Mouse (Mus musculus) MEL (cell line): ENCODE measurements around the gene Sash1. TPM values are rescaled to one million over a fixed set of nuclear protein-coding genes. Genes with fewer than 3 reads are reported as not detected.

Source experiments
- DNase-seq: peaks from one replicate; pipeline ENCODE4 v3.0.0; 2011; ENCODE audit warnings: low read depth, low spot score
- H3K27ac ChIP-seq: 2 replicates; pipeline ENCODE4 v1.5.1; 2012; ENCODE audit warnings: low read depth, mild to moderate bottlenecking, control low read depth, low read length, moderate library complexity; ENCODE audit not compliant: control insufficient read depth
- H3K27me3 ChIP-seq, 2 experiments: fragments of 150-350 bp in 1 of 2; sonication (generic) in 1 of 2; 2 replicates each; pipeline ENCODE4 v1.6.1; 2012; ENCODE audit warnings: low read length in 2 of 2, mild to moderate bottlenecking in 2 of 2, improper control_type of control experiment in 1 of 2, moderate library complexity in 1 of 2; ENCODE audit not compliant: insufficient read depth in 2 of 2, control insufficient read depth in 1 of 2
- H3K36me3 ChIP-seq, 2 experiments: 2 replicates each; pipeline ENCODE4 v1.6.1; 2012 to 2014; ENCODE audit warnings: low read length in 2 of 2, improper control_type of control experiment in 1 of 2, inconsistent platforms in 1 of 2, mild to moderate bottlenecking in 1 of 2; ENCODE audit not compliant: insufficient read depth in 2 of 2, control insufficient read depth in 1 of 2
- H3K4me1 ChIP-seq, 2 experiments: fragments of 150-350 bp in 1 of 2; sonication (generic) in 1 of 2; 2 replicates each; pipeline ENCODE4 v1.6.1; 2012; ENCODE audit warnings: low read length in 2 of 2, improper control_type of control experiment in 1 of 2, mild to moderate bottlenecking in 1 of 2; ENCODE audit not compliant: insufficient read depth in 2 of 2, control insufficient read depth in 1 of 2
- H3K4me3 ChIP-seq, 2 experiments: fragments of 150-350 bp in 1 of 2; sonication (generic) in 1 of 2; 2 replicates each; pipeline ENCODE4 v1.5.1; 2012; ENCODE audit warnings: low read depth in 2 of 2, low read length in 2 of 2, mild to moderate bottlenecking in 2 of 2, moderate library complexity in 2 of 2, control low read depth in 1 of 2, improper control_type of control experiment in 1 of 2; ENCODE audit not compliant: control insufficient read depth in 1 of 2, insufficient read depth in 1 of 2
- H3K79me2 ChIP-seq: 2 replicates; pipeline ENCODE4 v1.6.1; 2012; ENCODE audit warnings: mild to moderate bottlenecking, low read length, moderate library complexity; ENCODE audit not compliant: control insufficient read depth, poor library complexity, insufficient read depth
- H3K9ac ChIP-seq: 2 replicates; pipeline ENCODE4 v1.6.1; 2012; ENCODE audit warnings: low read depth, mild to moderate bottlenecking, control low read depth, low read length, moderate library complexity; ENCODE audit not compliant: control insufficient read depth, poor library complexity, severe bottlenecking
- H3K9me3 ChIP-seq: fragments of 150-350 bp; sonication (generic); replicated peaks from 2 replicates; pipeline ENCODE4 v1.6.1; 2012; ENCODE audit warnings: mild to moderate bottlenecking, low read length, improper control_type of control experiment, moderate library complexity; ENCODE audit not compliant: insufficient read depth
- EP300 ChIP-seq, 2 experiments: IDR thresholded peaks; 2 replicates each; pipeline ENCODE4 v1.6.1; 2011; ENCODE audit warnings: improper control_type of control experiment in 2 of 2, low read length in 2 of 2, low read depth in 1 of 2, mild to moderate bottlenecking in 1 of 2
- HCFC1 ChIP-seq: IDR thresholded peaks from 2 replicates; pipeline ENCODE4 v1.6.1; 2012; ENCODE audit warnings: low read depth, mild to moderate bottlenecking, inconsistent platforms, low read length, improper control_type of control experiment, moderate library complexity
- JUND ChIP-seq: IDR thresholded peaks from 2 replicates; pipeline ENCODE4 v1.6.1; 2011; ENCODE audit warnings: low read depth, mild to moderate bottlenecking, improper control_type of control experiment, low read length
- MAZ ChIP-seq: IDR thresholded peaks from 2 replicates; pipeline ENCODE4 v1.6.1; 2012; ENCODE audit warnings: low read depth, mild to moderate bottlenecking, inconsistent platforms, low read length, improper control_type of control experiment
- MYC ChIP-seq: IDR thresholded peaks from 2 replicates; pipeline ENCODE4 v1.6.1; 2011; ENCODE audit warnings: low read depth, mild to moderate bottlenecking, low read length, improper control_type of control experiment, moderate library complexity
- POLR2A ChIP-seq, 2 experiments: IDR thresholded peaks; 2 replicates each; pipeline ENCODE4 v1.6.1; 2011 to 2012; ENCODE audit warnings: low read length in 2 of 2, mild to moderate bottlenecking in 2 of 2, control low read depth in 1 of 2, improper control_type of control experiment in 1 of 2, low read depth in 1 of 2, moderate library complexity in 1 of 2; ENCODE audit not compliant: control insufficient read depth in 1 of 2, insufficient read depth in 1 of 2, poor library complexity in 1 of 2
- POLR2AphosphoS5 ChIP-seq: IDR thresholded peaks from 2 replicates; pipeline ENCODE4 v1.6.1; 2012; ENCODE audit warnings: low read depth, borderline replicate concordance, mild to moderate bottlenecking, inconsistent platforms, low read length, moderate library complexity, mixed read lengths
- RAD21 ChIP-seq: IDR thresholded peaks from 2 replicates; pipeline ENCODE4 v1.6.1; 2011; ENCODE audit warnings: mild to moderate bottlenecking, low read depth, low read length, improper control_type of control experiment
- RCOR1 ChIP-seq: IDR thresholded peaks from 2 replicates; pipeline ENCODE4 v1.6.1; 2012; ENCODE audit warnings: low read depth, mild to moderate bottlenecking, inconsistent platforms, low read length, improper control_type of control experiment
- SIN3A ChIP-seq: IDR thresholded peaks from 2 replicates; pipeline ENCODE4 v1.6.1; 2012; ENCODE audit warnings: low read length, improper control_type of control experiment, inconsistent platforms
- SMC3 ChIP-seq: IDR thresholded peaks from 2 replicates; pipeline ENCODE4 v1.6.1; 2011; ENCODE audit warnings: low read depth, low read length, improper control_type of control experiment
- TCF12 ChIP-seq: IDR thresholded peaks from 2 replicates; pipeline ENCODE4 v1.6.1; 2014; ENCODE audit warnings: low read depth, mild to moderate bottlenecking, inconsistent platforms, low read length, improper control_type of control experiment, moderate library complexity
- USF1 ChIP-seq: IDR thresholded peaks from 2 replicates; pipeline ENCODE4 v1.6.1; 2014; ENCODE audit warnings: low read depth, mild to moderate bottlenecking, inconsistent platforms, low read length, improper control_type of control experiment, moderate library complexity
- ZKSCAN1 ChIP-seq: IDR thresholded peaks from 2 replicates; pipeline ENCODE4 v1.6.1; 2012; ENCODE audit warnings: low read depth, mild to moderate bottlenecking, inconsistent platforms, low read length, improper control_type of control experiment, moderate library complexity
- ZNF384 ChIP-seq: IDR thresholded peaks from 2 replicates; pipeline ENCODE4 v1.6.1; 2012; ENCODE audit warnings: low read depth, mild to moderate bottlenecking, inconsistent platforms, low read length, improper control_type of control experiment
- polyA plus RNA-seq, 2 experiments: library from polyadenylated mRNA; stranded (reverse) in 1 of 2; unstranded in 1 of 2; fragments of >175 nt in 1 of 2; fragments of >200 nt in 1 of 2; gene quantifications; 2 replicates each; pipeline versions ENCODE4 v1.2.1 to v1.2.4; 2012; ENCODE audit warnings: low replicate concordance in 2 of 2, low read depth in 1 of 2; ENCODE audit not compliant: insufficient read length in 2 of 2, insufficient read depth in 1 of 2, missing spikeins in 1 of 2
- total RNA-seq: library from RNA; depleted of rRNA; stranded (reverse); fragments of 300-350 nt; gene quantifications from 2 replicates; pipeline ENCODE4 v1.2.3, GENCODE M21; 2012

Gene Sash1
- total and polyA plus RNA-seq, 3 experiments, result not detected

DNA sequence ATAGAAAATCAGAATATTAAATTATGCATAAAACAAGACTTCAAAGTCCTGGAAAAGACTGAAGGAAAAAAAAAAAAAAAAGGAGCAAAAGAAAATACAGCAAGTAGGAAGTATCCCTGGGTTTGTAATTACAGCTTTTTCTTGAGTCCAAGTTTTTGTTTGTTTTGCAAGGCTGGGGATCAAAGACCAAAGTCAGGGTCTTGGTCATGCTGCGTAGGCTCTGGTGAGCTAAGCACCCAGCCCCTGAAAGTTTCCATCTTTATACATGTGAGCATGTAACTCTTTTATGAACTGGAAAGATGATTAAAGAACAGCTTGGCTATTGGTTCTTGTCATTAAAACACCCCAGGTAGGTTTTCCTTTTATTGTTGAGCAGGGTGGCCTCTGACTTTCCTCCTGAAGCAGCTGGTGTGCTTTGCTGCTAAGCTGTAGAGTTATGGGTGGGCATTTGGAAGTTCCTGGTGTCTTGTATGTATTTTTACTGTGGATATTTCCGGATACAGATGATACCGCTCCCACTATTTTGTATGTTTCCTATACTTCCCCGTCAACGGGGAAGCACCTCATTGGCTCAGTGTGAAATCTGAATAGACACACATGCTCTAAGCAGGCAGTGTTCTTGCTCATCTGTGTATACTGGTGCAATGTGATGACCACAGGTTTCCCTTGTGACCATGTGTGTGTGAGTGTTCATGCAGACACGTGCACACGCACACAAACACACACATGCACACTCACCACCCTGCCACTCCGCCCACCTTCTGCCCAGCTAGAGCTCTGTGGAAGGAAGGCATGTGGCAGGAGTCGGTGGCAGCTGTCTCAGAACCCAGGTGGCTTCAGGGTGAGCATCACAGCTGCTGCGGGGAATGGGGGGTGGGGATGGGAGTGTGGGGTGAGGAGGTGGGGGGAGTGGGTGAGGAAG is 47.8 kb upstream of the Sash1 start:
- no peak for TF ChIP-seq SIN3A
- TF ChIP-seq EP300 (IDR thresholded peaks at IDR 0.05; ENCODE audit: low read depth in 1 of 2, low read length in 2 of 2), result no peak
- no peak for TF ChIP-seq MAZ
- no peak for TF ChIP-seq MYC
- TF ChIP-seq ZKSCAN1, result no peak
- TF ChIP-seq HCFC1, result no peak
- no peak for TF ChIP-seq RAD21
- no peak for TF ChIP-seq JUND
- no peak for TF ChIP-seq USF1
- no peak for TF ChIP-seq POLR2AphosphoS5
- TF ChIP-seq, all 39 proteins: peak for 0
- H3K9ac ChIP-seq, result no peak overlapping the region
- H3K79me2 ChIP-seq, result no peaks in the 10 kb centered on the region
- H3K27ac ChIP-seq, result no peak overlapping the region
- no peaks in the 10 kb centered on the region for H3K9me3 ChIP-seq
- no peaks in the 10 kb centered on the region for H3K27me3 ChIP-seq
- H3K4me1 ChIP-seq, result no peaks in the 10 kb centered on the region
- H3K36me3 ChIP-seq, result no peaks in the 10 kb centered on the region
- DNase-seq, result no peak
- H3K4me3 ChIP-seq, result no peak overlapping the region

DNA sequence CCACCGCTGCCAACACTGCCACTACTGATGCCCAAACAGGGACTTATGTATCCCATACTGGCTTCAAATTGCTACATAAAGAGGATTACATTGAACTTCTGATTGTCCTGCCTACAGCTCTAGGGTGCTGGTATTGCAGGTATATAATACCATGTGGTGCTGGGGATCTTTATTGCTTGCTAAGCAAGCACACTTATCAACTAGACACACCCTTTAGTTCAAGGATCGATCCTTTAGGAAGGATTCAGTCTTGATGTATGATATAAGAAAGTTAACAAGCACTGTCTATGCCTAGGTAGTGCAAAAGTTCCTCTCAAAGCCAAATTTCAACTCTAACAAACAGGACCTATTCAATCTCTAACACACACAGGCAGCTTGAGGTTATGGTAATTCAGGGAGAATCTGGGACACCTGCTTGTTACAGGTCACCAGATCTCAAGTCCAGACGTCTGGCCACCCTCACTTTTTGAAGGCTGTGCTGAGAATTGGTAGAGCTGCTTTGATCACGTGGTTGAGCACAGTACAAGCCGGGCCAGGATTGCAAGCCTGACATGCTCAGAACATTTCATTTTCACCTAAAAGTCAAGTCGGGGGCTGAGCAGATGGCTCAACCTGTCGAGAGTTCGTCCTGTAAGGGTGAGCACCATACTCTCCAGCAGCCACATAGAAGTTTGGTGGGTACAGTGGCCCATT is 45.8 kb upstream of the Sash1 start:
- H3K27me3 ChIP-seq, result no peaks in the 10 kb centered on the region
- H3K9ac ChIP-seq, result no peak overlapping the region
- no peaks in the 10 kb centered on the region for H3K79me2 ChIP-seq
- no peaks in the 10 kb centered on the region for H3K36me3 ChIP-seq
- H3K27ac ChIP-seq, result no peak overlapping the region
- TF ChIP-seq ZNF384 (no peak), POLR2A (IDR thresholded peaks at IDR 0.05; ENCODE audit: control insufficient read depth in 1 of 2, insufficient read depth in 1 of 2, low read depth in 1 of 2, low read length in 2 of 2, poor library complexity in 1 of 2) (no peak), SMC3 (no peak), TCF12 (no peak), RCOR1 (no peak)
- TF ChIP-seq, all 39 proteins: peak for 0
- Histone ChIP-seq H3K4me3 (no peak overlapping the region), H3K4me1 (no peaks in the 10 kb centered on the region), H3K9me3 (no peaks in the 10 kb centered on the region)
- no peak for DNase-seq
